Mouse (Mus musculus): ENCODE measurements around the gene Nlrc5. TPM values are rescaled to one million over a fixed set of nuclear protein-coding genes. Genes with fewer than 3 reads are reported as not detected.
A peak's percentile ranks its signal among the peaks of the same experiment; 100 is the strongest.
"Not testable (repeated sequence)": the region's sequence is repeated elsewhere in the genome, so short reads cannot be mapped to it uniquely, and the experiment has no call there.

Nlrc5 gene
- polyA plus RNA-seq, 1 experiment from 2014 or later, result not detected

GRCm38 (mm10) chr8:94392147-94392546, 42.0 kb upstream of the Nlrc5 start:
- ATAC-seq (replicated peaks; ENCODE audit: low FRiP score), result no peak
- no peak for DNase-seq (ENCODE audit: low spot score)
- Histone ChIP-seq H3K4me1 (replicated peaks; ENCODE audit: control insufficient read depth, insufficient read depth, low read length) (peaks cover 5% of the 10 kb centered on the region), H3K9ac (ENCODE audit: low read depth, low read length) (no peak overlapping the region), H3K4me2 (no peak overlapping the region), H3K36me3 (ENCODE audit: control insufficient read depth, insufficient read depth, low read length) (peaks cover 52% of the 10 kb centered on the region), H3K4me3 (ENCODE audit: low read depth, low read length) (no peak overlapping the region), H3K27me3 (replicated peaks; ENCODE audit: control insufficient read depth, insufficient read depth, low read length) (no peaks in the 10 kb centered on the region), H3K9me3 (ENCODE audit: control insufficient read depth, low read length) (no peaks in the 10 kb centered on the region), H3K27ac (ENCODE audit: low read depth, low read length) (no peak overlapping the region)
- 79% methylated on average over 12 of the region's 12 CpGs for WGBS

GRCm38 (mm10) chr8:94392648-94393047, 41.5 kb upstream of the Nlrc5 start:
- Histone ChIP-seq H3K36me3 (ENCODE audit: control insufficient read depth, insufficient read depth, low read length) (peaks cover 52% of the 10 kb centered on the region), H3K4me1 (replicated peaks; ENCODE audit: control insufficient read depth, insufficient read depth, low read length) (peaks cover 5% of the 10 kb centered on the region), H3K4me3 (ENCODE audit: low read depth, low read length) (no peak overlapping the region), H3K9me3 (ENCODE audit: control insufficient read depth, low read length) (no peaks in the 10 kb centered on the region), H3K27me3 (replicated peaks; ENCODE audit: control insufficient read depth, insufficient read depth, low read length) (no peaks in the 10 kb centered on the region), H3K9ac (ENCODE audit: low read depth, low read length) (no peak overlapping the region), H3K27ac (ENCODE audit: low read depth, low read length) (no peak overlapping the region), H3K4me2 (no peak overlapping the region)
- ATAC-seq (replicated peaks; ENCODE audit: low FRiP score) (no peak), DNase-seq (ENCODE audit: low spot score) (no peak)
- WGBS, result 56% methylated on average over 6 of the region's 6 CpGs

GRCm38 (mm10) chr8:94395851-94396540, 38.2 kb upstream of the Nlrc5 start:
- H3K9me3 ChIP-seq (ENCODE audit: control insufficient read depth, low read length), result no peaks in the 10 kb centered on the region
- DNase-seq (ENCODE audit: low spot score), result no peak
- H3K27ac ChIP-seq (ENCODE audit: low read depth, low read length), result no peak overlapping the region
- H3K4me3 ChIP-seq (ENCODE audit: low read depth, low read length), result no peak overlapping the region
- no peaks in the 10 kb centered on the region for H3K27me3 ChIP-seq (replicated peaks; ENCODE audit: control insufficient read depth, insufficient read depth, low read length)
- WGBS, result 80% methylated on average over 6 of the region's 6 CpGs
- no peaks in the 10 kb centered on the region; the same call in 1 of the 2 replicates for H3K4me1 ChIP-seq (replicated peaks; ENCODE audit: control insufficient read depth, insufficient read depth, low read length)
- H3K9ac ChIP-seq (ENCODE audit: low read depth, low read length), result no peak overlapping the region
- H3K4me2 ChIP-seq, result no peak overlapping the region
- H3K36me3 ChIP-seq (ENCODE audit: control insufficient read depth, insufficient read depth, low read length), result peaks cover 34% of the 10 kb centered on the region
- ATAC-seq (replicated peaks; ENCODE audit: low FRiP score), result no peak

GRCm38 (mm10) chr8:94396964-94397657, 37.0 kb upstream of the Nlrc5 start:
- Histone ChIP-seq H3K4me3 (ENCODE audit: low read depth, low read length) (no peak overlapping the region), H3K27me3 (replicated peaks; ENCODE audit: control insufficient read depth, insufficient read depth, low read length) (no peaks in the 10 kb centered on the region), H3K4me2 (no peak overlapping the region), H3K27ac (ENCODE audit: low read depth, low read length) (no peak overlapping the region), H3K9ac (ENCODE audit: low read depth, low read length) (no peak overlapping the region), H3K36me3 (ENCODE audit: control insufficient read depth, insufficient read depth, low read length) (peaks cover 23% of the 10 kb centered on the region), H3K9me3 (ENCODE audit: control insufficient read depth, low read length) (no peaks in the 10 kb centered on the region), H3K4me1 (replicated peaks; ENCODE audit: control insufficient read depth, insufficient read depth, low read length) (no peaks in the 10 kb centered on the region; the same call in 1 of the 2 replicates)
- peak; percentile 48 for ATAC-seq (replicated peaks; ENCODE audit: low FRiP score)
- DNase-seq (ENCODE audit: low spot score), result no peak
- 63% methylated on average over 11 of the region's 11 CpGs for WGBS

- DNase-seq (ENCODE audit: low spot score), result no peak
- no peak overlapping the region for H3K27ac ChIP-seq (ENCODE audit: low read depth, low read length)
- no peaks in the 10 kb centered on the region for H3K9me3 ChIP-seq (ENCODE audit: control insufficient read depth, low read length)
- H3K4me2 ChIP-seq, result no peak overlapping the region
- H3K4me3 ChIP-seq (ENCODE audit: low read depth, low read length), result no peak overlapping the region
- 77% methylated on average over 6 of the region's 6 CpGs for WGBS
- no peak for ATAC-seq (replicated peaks; ENCODE audit: low FRiP score)
- no peaks in the 10 kb centered on the region for H3K4me1 ChIP-seq (replicated peaks; ENCODE audit: control insufficient read depth, insufficient read depth, low read length)
- H3K9ac ChIP-seq (ENCODE audit: low read depth, low read length), result no peak overlapping the region
- H3K36me3 ChIP-seq (ENCODE audit: control insufficient read depth, insufficient read depth, low read length), result peaks cover 15% of the 10 kb centered on the region; the same call in 1 of the 2 replicates
- H3K27me3 ChIP-seq (replicated peaks; ENCODE audit: control insufficient read depth, insufficient read depth, low read length), result no peaks in the 10 kb centered on the region
Measured at GRCm38 (mm10) chr8:94398587-94398986, 35.6 kb upstream of the Nlrc5 start.

GRCm38 (mm10) chr8:94399361-94399953, 34.7 kb upstream of the Nlrc5 start:
- ATAC-seq (replicated peaks; ENCODE audit: low FRiP score) (no peak), DNase-seq (ENCODE audit: low spot score) (no peak)
- WGBS, result 66% methylated on average over 3 of the region's 3 CpGs
- H3K9me3 ChIP-seq (ENCODE audit: control insufficient read depth, low read length), result no peaks in the 10 kb centered on the region
- H3K36me3 ChIP-seq (ENCODE audit: control insufficient read depth, insufficient read depth, low read length), result peaks cover 10% of the 10 kb centered on the region; the same call in 1 of the 2 replicates
- H3K4me1 ChIP-seq (replicated peaks; ENCODE audit: control insufficient read depth, insufficient read depth, low read length), result no peaks in the 10 kb centered on the region
- H3K4me2 ChIP-seq, result no peak overlapping the region
- H3K9ac ChIP-seq (ENCODE audit: low read depth, low read length), result no peak overlapping the region
- H3K4me3 ChIP-seq (ENCODE audit: low read depth, low read length), result no peak overlapping the region
- H3K27ac ChIP-seq (ENCODE audit: low read depth, low read length), result no peak overlapping the region
- no peaks in the 10 kb centered on the region for H3K27me3 ChIP-seq (replicated peaks; ENCODE audit: control insufficient read depth, insufficient read depth, low read length)

GRCm38 (mm10) chr8:94399957-94400356, 34.2 kb upstream of the Nlrc5 start:
- H3K4me1 ChIP-seq (replicated peaks; ENCODE audit: control insufficient read depth, insufficient read depth, low read length); H3K9ac ChIP-seq (ENCODE audit: low read depth, low read length); H3K4me3 ChIP-seq (ENCODE audit: low read depth, low read length); H3K9me3 ChIP-seq (ENCODE audit: control insufficient read depth, low read length); H3K27me3 ChIP-seq (replicated peaks; ENCODE audit: control insufficient read depth, insufficient read depth, low read length); H3K27ac ChIP-seq (ENCODE audit: low read depth, low read length); ATAC-seq (replicated peaks; ENCODE audit: low FRiP score); H3K36me3 ChIP-seq (ENCODE audit: control insufficient read depth, insufficient read depth, low read length); DNase-seq (ENCODE audit: low spot score); H3K4me2 ChIP-seq: not testable (repeated sequence)
- WGBS, result 67% methylated on average over 2 of the region's 2 CpGs

- 20% methylated on average over 8 of the region's 8 CpGs for WGBS
- H3K4me2 ChIP-seq, result peak overlapping the region; percentile 23
- ATAC-seq (replicated peaks; ENCODE audit: low FRiP score), result peak; percentile 80
Measured at GRCm38 (mm10) chr8:94408443-94409080, 25.6 kb upstream of the Nlrc5 start.

More at GRCm38 (mm10) chr8:94408443-94409080, 25.6 kb upstream of the Nlrc5 start:
- Histone ChIP-seq H3K9ac (ENCODE audit: low read depth, low read length) (no peak overlapping the region), H3K27ac (ENCODE audit: low read depth, low read length) (no peak overlapping the region), H3K4me1 (replicated peaks; ENCODE audit: control insufficient read depth, insufficient read depth, low read length) (peaks cover 11% of the 10 kb centered on the region), H3K27me3 (replicated peaks; ENCODE audit: control insufficient read depth, insufficient read depth, low read length) (no peaks in the 10 kb centered on the region), H3K4me3 (ENCODE audit: low read depth, low read length) (no peak overlapping the region), H3K9me3 (ENCODE audit: control insufficient read depth, low read length) (no peaks in the 10 kb centered on the region), H3K36me3 (ENCODE audit: control insufficient read depth, insufficient read depth, low read length) (no peaks in the 10 kb centered on the region)
- no peak for DNase-seq (ENCODE audit: low spot score)
